Mouse (Mus musculus): Measurements from ENCODE around the gene Arhgap1. TPM values are rescaled to one million over a fixed set of nuclear protein-coding genes. Genes with fewer than 3 reads are reported as not detected.

Arhgap1 gene
- total RNA-seq, 2 experiments from 2014 or later = 7.6 to 9.7 TPM

DNA sequence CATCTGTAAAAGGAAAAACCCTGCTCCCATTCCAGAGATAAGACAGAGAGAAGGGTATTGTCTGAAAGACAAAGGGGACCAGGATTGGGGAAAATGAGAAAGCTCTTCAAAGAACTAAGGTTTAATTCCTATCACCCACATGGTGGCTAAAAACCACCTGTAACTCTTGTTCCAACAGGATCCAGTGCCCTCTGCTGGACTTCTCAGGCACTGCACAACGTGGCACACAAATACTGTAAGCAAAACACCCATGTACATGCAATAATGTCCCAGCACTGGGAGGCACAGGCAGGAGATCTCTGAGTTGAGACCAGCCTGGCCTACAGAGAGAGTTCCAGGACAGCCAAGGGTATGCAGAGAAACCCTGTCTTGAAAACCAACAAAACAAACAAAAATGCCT lies 2.9 kb upstream of the Arhgap1 start:
- DNase-seq = no peak

DNA sequence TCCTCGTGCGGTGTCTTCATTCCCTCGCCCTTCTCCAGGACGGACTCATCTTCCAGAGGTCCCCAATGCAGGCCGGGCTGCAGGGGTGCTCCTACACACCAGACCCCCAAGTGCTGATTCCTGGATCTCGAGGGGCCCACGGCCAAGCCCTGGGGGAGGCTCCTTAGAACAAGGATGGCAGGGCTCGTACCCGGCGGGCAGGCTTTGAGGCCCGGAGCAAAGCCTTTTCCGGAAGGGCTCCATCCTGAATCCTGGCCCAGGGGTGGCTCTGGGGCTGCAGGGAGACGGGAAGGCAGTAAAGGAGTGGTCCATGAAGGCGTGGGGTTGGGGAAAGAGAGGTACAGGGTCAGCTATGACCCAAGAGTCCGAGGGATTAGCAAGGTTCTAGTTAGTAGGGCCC lies 508 bp upstream of the Arhgap1 start:
- DNase-seq = no peak

DNA sequence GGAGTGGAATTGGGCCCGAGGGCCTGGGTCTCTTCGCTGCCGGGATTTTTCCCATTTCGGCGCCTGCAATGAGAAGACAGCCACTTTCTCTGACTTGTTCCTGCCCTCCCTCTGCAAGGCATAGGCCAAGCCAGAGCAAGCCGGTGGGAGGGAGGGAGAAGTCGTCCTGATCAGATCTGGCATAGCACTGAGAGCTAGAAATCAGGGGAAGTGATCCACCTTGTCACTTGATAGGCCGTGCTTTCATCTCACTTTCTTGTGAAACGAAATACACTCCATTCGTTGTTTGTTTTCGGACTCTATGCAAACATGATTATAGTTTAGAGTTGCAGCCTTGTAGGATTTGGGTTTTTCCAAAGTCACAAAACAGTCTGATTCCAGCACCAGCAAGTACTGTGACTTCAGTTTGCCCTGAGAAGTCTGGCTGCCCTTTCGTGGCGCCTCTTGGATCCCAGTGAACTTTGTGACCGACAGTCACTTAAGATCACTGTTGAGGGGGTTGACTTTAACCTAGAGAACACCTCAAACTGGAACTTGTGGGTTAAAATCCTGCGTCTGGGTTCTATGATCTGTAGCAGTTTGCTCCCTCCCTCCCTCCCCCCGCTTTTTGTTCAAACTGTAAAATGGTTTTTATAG lies 818 bp downstream of the Arhgap1 start:
- DNase-seq = no peak

DNA sequence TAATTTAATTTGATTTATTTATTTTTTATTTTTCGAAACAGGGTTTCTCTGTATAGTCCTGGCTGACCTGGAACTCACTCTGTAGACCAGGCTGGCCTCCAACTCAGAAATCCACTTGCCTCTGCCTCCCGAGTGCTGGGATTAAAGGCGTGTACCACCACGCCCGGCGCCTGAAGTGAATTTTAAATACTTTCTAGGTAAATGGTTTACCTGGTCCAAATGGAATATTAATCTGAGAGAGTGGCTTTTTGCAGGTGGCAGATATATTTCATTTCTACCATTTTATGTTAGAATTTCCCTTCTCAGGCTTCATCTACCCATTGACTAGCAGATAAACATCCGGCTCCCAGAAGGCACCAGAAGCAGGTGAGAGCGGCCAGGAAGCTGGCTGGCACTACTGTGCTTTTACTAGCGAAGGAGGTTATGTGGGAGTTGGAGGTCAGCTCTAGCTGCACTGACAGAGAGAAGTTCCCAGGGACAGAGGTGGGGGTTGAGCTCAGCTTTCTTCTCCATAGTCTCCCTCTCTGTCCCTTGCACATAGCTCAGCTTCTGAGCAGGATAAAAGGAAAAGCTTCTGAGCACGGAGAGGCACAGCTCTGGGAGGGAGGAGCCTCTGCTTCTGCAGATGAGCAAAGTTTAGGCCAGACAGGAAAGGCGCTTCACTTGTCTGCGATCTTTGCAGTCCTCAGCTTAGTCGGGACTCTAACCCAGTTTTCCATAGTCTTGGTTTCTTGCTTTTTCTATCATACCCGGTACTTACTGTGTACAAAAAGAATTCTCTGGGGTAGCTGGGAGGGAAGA lies 2.0 kb downstream of the Arhgap1 start:
- DNase-seq = no peak

DNA sequence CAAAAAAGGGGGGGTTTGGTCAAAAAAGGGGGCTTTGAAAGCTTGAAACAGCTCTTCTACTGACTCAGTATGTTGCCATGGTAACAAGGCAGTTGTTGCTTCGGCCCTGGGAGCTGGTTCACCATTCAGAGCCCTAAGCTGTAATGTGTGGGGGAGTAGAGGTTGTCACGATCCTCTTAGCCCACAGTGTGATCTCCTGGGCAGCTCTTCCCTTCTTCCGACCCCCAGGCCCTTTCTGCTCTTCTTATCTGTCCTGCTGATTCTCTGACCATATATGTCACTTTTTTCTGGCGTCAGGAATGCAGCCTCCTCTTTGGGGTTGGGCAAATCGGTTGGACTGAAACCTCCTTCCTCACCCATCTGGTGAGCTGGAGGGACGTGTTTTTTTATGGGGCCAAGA lies 3.2 kb downstream of the Arhgap1 start:
- no peak for DNase-seq

DNA sequence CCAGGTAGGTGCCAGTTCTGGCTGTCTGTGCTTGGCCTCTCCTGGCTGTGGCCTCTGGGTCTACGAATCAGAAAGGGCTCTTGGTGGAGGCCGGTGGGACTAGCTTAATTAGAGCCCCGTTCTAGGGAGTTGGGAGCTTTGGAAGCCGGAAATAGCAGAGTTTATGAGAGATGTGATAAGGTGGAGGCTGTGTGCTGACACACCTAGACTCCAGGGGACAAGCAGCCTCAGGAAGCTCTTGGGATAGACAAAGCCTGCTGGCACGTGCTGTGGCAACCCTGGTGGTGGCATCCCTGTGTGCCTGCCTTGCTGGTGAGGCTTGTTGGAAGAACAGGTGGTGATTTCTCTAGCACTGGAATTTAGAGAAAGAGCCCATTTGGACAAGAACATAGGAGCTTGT lies 5.7 kb downstream of the Arhgap1 start:
- no peak for DNase-seq

DNA sequence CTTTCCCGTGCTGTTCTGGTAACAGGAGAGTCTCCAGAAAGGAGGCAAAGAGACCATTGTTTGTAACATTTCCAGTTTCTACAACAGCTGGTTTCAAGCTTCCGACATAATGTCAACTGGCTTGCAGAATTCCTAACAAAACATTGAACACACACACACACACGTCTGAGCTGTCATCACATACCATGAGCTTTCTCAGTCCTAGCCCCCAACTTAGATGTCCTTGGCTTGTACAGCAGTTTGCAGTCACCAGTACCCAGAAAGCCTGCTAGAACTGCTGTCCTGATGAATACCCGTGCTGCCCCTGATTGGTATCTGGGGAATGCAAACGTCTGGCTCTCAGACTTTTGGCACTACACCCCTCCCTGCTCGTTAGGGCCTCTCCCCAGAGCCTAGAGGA lies 6.2 kb downstream of the Arhgap1 start:
- DNase-seq = no peak

DNA sequence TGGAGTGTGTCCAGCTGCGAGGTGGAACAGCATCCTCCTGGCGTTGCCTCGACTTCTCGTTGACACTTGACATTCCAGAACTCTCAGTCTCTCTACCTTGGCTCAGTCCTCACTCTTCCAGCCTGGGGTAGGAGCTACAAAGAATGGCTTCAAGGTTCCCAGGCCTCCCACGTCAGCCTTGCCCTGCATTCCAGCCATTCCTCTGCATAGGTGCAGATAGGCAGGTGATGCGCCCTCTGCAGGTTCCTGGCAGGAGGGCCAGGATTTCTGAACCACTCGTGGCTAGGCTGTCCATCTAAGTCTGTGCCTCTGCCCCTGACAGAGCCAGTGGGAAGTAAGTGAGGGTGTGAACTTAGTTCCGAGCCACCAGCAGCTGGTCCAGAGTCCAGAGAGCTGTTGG lies 7.1 kb downstream of the Arhgap1 start:
- no peak for DNase-seq

DNA sequence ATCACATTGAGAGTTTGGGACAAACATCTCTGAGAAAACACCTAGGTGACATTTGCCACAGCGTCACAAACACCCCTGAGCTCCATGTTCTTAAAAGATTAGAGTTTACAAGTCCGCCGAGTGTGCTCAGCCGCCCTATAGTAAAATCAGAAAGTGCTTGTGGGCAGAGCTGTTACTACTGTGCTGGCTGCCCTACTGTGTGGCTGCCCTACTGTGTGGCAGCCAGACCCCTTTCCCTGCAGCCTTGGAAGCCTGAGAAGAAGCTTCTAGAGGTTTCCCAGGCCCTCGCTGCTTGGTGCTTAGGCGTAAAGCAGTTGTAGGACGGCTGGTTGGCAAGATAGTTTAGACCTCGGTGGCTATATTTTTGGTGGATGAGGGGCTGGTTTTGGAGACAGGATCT lies 10.0 kb downstream of the Arhgap1 start:
- DNase-seq = no peak

DNA sequence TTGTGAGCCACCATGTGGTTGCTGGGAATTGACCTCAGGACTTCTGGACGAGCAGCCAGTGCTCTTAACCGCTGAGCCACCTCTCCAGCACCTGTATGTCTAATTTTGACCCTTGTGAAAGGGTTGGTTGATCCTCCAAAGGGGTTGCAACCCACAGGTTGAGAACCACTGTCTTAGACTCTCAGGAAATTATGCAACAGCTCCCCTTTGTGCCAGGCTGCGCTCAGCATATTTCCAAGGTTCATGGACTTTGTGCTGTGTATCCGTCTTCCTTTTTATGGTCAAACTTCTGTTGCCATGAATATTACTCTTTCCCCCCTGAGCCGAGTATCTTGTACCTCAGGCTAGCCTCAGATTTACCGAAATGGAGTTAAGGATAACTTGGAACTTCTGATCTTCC lies 11.3 kb downstream of the Arhgap1 start:
- DNase-seq = no peak

DNA sequence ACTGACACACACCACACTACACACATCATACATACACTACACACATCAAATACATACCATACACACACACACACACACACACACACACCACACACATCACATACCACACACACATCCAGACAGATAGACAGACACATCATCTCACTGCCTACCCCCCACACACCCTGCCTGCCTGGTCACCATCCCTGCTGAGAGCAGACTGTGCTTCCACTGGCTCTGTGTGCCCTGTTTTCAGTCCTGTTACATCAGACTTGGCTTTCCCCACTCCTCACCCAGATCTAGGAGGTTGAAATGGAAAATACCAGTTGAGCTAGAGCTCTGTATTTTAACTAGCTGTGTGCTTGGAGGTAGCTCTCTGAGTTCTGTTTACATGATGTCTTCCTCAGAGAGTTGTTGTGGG lies 15.1 kb downstream of the Arhgap1 start:
- DNase-seq = no peak

DNA sequence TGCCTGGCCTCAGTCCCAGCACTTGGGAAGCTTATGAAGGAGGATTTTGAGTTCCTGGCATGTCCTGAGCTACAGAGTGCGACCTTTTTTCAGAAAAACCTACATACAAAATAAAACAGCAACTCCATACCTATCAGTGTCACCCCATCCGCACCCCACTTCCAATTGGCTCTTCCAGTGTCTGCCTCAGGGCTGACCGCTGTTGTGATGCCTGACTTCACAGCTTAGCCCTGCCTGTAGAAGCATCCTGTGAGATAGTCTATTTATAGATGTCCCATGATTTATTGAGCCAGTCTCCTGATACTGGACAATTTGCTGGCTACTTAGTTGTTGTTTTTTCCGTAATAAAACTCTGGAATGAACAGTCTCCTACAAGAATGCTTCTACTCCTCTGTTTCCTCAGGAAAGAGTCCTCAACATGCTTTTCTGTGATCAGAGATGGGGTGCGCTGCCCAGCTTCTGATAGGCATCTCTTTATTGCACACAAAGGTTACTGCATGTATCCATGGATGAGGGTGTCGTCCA lies 16.8 kb downstream of the Arhgap1 start:
- DNase-seq = no peak

DNA sequence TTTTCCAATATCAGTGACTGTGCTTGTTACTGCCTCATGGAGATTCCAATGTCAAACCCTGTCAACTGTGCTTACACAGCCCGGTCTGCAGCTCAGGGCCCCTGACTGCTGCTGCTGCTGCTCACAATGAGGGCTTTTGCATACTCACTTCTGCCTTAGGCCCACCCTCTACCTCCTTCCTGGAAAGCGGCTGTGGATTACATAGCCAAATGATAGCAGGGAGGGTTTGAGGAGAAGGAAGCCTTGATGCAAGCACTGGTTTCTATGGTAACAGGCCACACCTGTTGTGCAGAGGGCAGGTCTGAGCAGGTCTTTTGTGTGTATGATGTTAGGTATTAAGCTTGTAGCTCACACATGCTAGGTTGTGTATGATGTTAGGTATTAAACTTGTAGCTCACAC lies 18.1 kb downstream of the Arhgap1 start:
- no peak for DNase-seq

DNA sequence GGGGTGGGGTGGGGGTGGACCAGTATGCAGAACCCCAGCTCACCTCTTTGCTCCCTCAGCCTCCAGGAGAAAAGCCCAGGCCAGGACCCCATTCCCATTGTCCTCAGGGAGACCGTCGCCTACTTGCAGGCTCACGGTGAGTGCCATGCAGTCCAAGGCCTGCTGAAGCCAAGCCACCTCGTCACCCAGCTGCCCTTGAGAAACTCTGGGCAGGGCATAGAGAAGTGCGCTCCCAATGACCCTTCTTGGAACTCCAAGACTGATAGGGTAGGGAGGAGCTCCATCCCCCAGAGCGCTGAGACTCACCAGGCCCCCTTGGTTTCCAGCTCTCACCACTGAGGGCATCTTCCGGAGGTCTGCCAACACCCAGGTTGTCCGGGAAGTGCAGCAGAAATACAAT lies 19.7 kb downstream of the Arhgap1 start:
- DNase-seq = no peak

DNA sequence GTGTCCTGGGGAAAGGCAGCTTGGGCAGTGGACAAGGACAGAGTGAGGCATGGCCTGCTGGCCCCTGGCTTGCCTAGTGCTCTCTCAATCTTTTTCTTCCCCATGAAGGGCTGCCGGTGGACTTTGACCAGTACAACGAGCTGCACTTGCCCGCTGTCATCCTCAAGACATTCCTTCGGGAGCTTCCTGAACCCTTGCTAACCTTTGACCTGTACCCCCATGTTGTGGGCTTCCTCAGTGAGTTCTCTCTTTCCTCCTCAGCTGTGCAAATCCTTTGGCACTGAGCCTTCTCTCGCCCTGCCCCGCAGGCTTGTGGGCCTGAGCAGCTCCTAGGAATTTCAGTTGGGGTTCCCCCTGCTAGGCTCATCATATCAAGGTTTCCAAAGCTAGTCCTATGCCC lies 20.4 kb downstream of the Arhgap1 start:
- no peak for DNase-seq

DNA sequence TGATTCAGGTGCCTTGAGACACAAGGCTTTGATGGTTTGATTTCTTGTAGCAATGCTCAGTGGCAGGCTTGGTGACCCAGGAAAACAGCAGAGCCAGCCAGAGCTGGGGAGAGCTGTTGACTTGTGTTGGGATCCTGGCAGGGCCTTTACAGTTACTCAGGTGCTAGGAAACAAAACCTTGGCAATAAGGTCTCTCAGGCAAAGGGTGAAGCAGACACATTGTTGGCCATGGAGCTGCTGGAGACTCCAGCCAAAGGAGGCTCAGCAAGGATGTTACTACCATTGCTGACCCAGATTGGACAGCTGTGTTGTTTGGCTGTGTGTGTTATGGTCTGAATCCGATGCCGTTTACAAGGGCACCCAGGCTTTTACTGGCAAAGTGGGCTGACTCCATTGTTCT lies 23.9 kb downstream of the Arhgap1 start:
- no peak for DNase-seq

DNA sequence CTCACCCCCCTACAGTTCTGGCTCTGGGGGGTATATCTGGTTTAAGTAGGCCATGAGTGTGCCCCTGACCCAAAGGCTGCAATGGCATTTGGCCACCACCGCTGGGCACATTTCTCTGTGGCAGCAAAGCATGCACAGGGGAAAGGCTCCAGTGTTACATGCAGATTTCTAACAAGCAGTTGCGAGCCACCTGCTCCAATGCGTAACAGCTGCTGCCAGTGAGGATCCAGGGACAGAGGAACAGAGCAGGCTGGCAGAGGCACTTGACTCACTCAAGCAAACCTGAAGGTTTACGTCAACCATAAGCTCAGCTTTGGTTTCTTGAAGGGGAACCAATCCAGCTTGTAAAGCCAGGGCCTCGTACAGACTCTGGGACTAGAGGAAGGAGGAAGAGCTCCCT lies 25.2 kb downstream of the Arhgap1 start:
- DNase-seq = no peak

DNA sequence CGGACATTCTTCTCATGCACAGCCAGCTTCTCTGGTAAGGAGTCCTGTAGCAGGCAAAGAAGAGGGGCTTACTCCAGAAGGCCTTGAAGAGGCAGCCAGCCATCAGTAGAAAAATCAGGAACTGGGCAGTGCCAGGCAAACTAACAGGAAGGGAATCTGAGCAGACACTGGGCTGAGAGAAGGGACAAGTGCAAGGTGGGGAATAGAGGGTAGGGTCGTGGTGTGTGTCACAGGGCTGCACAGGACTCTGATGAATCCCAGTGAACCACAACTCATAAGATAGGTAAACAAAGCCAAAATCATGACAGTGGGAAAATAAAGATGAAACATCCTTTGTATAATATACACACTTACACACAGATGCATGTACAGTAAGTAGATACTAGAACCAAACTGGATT lies 26.8 kb downstream of the Arhgap1 start:
- DNase-seq = no peak

DNA sequence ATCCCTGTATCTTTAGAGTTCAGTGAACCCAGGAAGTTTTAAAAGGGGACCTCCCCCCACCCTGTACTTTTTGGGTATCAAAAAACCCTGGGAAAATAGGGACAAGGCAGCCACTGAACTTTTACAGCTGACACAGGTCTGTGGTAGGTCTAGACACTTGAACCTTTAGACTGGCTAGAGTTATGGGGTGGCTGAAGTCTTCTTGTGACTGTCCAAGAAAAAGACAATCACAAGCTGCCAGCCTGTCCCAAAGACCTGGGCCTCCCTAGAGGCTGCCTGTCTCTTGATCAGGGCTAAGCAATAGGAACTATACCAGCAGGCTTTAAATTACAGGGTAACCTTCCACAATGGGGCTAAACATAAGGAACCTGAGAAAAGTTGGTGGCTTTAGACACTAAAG lies 27.3 kb downstream of the Arhgap1 start:
- DNase-seq = no peak

DNA sequence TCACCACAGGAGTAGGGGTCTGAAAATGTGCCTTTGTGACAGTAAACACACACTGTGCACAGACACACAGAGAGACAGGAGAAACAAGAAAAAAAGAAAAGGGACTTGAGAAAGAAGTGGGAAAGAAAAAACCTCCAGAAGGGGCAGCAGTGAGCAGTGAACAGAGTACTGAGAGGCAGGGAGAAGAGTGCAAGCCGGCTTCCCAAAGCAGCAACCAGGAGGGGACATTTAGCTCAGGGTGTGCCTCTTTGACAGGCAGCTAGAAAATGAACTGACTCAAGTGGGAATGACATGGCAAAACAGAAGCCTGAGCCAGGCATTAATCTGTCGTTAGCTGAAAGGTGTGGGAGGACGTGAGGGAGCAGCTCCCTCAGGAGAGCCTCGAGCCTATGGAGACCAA lies 33.2 kb downstream of the Arhgap1 start:
- no peak for DNase-seq

DNA sequence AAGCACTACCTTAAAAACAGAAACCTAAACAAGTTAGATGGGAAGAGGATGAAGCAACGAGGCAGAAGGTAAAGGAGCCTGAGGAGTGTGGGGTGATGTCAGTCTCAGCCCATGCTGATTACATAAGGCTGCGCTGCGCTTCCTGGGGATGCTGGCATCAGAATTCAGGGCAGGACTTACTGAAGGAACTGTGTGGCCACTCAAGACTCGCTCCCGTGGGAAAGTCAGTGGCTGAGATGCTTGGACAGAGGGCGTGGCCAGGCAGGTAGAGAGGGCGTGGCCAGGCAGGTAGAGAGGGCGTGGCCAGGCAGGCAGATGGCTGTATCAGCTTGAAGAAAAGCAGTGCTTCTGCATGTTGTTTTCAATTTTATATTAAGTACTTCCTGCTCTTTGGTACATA lies 34.3 kb downstream of the Arhgap1 start:
- no peak for DNase-seq

DNA sequence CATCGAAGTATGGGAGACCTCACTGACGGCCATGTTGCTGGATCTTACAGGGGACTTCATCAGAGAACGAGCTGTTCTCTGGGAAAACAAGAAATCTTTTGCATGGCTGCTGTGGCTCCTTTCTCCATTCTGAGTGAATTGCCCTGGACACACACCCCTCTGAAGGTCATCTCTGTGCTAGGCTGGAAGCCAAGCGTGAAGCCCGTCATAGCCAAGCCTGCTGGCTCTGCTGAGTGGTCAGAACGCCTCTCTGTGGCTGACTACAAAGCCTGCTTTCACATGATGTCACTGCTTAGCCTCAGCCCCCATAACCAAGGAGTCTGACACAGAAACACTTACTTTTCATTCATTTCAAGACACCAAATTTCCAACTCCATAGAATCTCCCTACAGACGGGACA lies 39.8 kb downstream of the Arhgap1 start:
- DNase-seq = no peak

DNA sequence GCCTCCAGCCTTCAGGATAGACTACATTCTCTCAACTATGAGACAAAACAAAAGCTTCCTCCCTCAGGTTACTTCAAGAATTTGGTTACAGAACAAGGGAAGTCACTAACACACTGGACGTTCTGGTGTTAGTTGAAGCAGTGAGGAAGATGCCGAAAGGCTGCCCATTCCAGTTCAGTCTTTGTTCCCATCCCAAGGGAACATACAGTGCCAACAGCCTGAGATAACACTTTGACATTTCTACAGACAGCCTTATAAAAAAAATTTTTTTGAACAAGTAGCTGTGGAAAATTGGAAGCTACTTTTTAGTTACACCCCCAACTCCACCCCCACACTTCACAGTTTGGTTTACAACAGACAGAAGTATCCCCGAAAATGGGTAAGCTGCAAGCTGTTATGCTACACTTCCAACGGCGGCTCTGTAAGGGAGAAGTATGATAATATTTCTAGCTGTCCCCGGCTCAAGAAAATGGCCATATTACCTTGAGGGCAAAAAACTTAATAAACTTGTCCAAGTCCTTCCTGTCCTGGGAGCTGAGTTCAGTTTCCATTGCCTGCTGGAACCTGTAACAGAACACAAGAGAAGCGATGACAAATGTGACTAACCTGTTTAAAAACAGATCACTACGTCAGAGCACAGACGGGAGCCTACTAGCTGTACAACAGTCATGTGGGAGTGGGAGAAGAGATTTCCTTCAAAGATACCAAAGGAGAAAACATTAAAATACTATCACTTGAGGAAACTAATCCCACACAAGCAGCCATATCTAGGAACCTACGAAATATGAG lies 46.0 kb downstream of the Arhgap1 start:
- DNase-seq = no peak

All from gastrocnemius, postnatal 25 days (tissue).